Mouse (Mus musculus) heart, embryonic 11.5 days (tissue): ENCODE data around the gene Pak4. TPM values are rescaled to one million over a fixed set of nuclear protein-coding genes. Genes with fewer than 3 reads are reported as not detected.
"Not testable (repeated sequence)": the region's sequence is repeated elsewhere in the genome, so short reads cannot be mapped to it uniquely, and the experiment has no call there.

Source experiments
- ATAC-seq: fragments of 200-750 bp; cut with Nextera tagmentation; replicated peaks from 2 replicates; pipeline ENCODE4 v1.8.0; 2017; ENCODE audit warnings: moderate library complexity; ENCODE audit not compliant: insufficient number of reproducible peaks, low FRiP score, low TSS enrichment
- H3K27ac ChIP-seq: fragments of 300-500 bp; sonication (generic); 2 replicates; pipeline ENCODE4 v1.5.1; 2014; ENCODE audit warnings: mild to moderate bottlenecking, low read depth, low read length
- H3K27me3 ChIP-seq: fragments of 300-500 bp; sonication (generic); 2 replicates; pipeline ENCODE4 v1.6.1; 2014; ENCODE audit warnings: mild to moderate bottlenecking, low read length, mixed read lengths; ENCODE audit not compliant: control insufficient read depth, insufficient read depth
- H3K36me3 ChIP-seq: fragments of 300-500 bp; sonication (generic); 2 replicates; pipeline ENCODE4 v1.6.1; 2014; ENCODE audit warnings: mild to moderate bottlenecking, low read length, moderate library complexity, mixed read lengths; ENCODE audit not compliant: control insufficient read depth, insufficient read depth
- H3K4me1 ChIP-seq: fragments of 300-500 bp; sonication (generic); 2 replicates; pipeline ENCODE4 v1.6.1; 2014; ENCODE audit warnings: low read length; ENCODE audit not compliant: control insufficient read depth, insufficient read depth
- H3K4me2 ChIP-seq: fragments of 300-500 bp; sonication (generic); 2 replicates; pipeline ENCODE4 v1.6.1; 2014; ENCODE audit warnings: mild to moderate bottlenecking, moderate library complexity
- H3K4me3 ChIP-seq: fragments of 300-500 bp; sonication (generic); 2 replicates; pipeline ENCODE4 v1.5.1; 2014; ENCODE audit warnings: low read depth, low read length
- H3K9ac ChIP-seq: fragments of 300-500 bp; sonication (generic); 2 replicates; pipeline ENCODE4 v1.6.1; 2014; ENCODE audit warnings: mild to moderate bottlenecking, low read depth, low read length, moderate library complexity
- H3K9me3 ChIP-seq: fragments of 300-500 bp; sonication (generic); replicated peaks from 2 replicates; pipeline ENCODE4 v1.6.1; 2016; ENCODE audit warnings: low read length; ENCODE audit not compliant: control insufficient read depth
- WGBS: fragments of 180-500 bp; shearing (Covaris S2); extraction: QIAGEN DNeasy Blood & Tissue Kit; methylation state at CpG from one replicate; pipeline ENCODE4 v1.1.7; 2014; ENCODE audit not compliant: insufficient replicate concordance; 5-methylcytosine and 5-hydroxymethylcytosine counted together
- polyA plus RNA-seq: library from polyadenylated mRNA; unstranded; fragments of >200 nt; fragmentation: Nextera tagmentation; extraction: Ambion mirVana; gene quantifications from 2 replicates; pipeline ENCODE4 v1.2.1, GENCODE M21; 2014

The Pak4 gene
- polyA plus RNA-seq, 1 experiment from 2014 or later, result 25.4 TPM

DNA sequence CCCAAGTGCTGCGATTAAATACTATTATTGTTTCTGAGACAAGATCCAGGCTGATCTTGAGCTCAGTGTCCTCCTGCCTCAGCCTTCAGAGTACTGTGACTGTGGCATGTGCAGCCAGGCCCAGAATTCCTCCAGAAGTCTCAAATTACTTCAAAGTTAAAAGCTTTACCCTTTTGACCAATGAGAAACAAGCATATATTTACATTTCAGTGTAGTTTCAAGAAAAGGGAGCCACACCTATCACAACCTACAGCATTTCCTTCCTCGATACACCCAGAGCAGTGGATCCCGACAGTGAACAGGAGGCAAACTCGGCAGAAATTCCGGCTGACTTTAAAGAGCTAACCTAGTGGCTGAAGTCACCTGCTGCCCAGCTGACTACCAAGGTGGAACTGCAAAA is 26.8 kb upstream of the Pak4 start:
- Histone ChIP-seq H3K4me1 (no peaks in the 10 kb centered on the region), H3K27ac (no peak overlapping the region), H3K9me3 (no peaks in the 10 kb centered on the region), H3K9ac (no peak overlapping the region), H3K27me3 (peaks cover 11% of the 10 kb centered on the region), H3K36me3 (no peaks in the 10 kb centered on the region), H3K4me3 (no peak overlapping the region), H3K4me2 (no peak overlapping the region)
- 70% methylated on average over 5 of the region's 5 CpGs for WGBS
- no peak for ATAC-seq

DNA sequence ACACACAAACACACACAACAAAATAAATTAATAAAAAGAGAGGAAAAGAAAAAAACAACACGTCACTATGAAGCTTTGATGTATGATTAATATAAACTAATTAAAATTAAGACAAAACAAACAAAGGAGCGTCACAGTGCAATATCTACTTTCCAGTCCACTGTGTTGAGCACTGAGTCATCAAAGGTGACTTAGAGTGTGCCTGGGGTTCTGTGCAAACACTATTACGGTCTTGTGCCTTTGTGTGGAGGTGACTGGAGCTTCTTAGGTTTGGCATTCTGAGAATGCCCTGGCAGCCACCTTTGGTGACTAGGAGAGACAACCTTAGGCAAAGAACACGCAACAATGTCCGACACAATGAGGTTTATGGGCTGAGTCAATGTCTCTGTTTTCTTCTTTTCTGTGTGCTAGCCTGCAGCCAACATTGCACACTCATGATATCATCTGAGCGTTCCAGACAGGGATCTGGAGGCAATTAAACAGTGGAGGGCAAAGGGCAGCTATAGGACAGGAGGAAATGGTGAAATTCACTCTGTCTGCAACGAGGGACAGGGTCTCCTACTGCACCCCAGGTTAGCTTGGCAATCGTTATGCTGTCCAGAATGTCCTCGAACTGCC is 21.2 kb upstream of the Pak4 start:
- no peak overlapping the region for H3K9ac ChIP-seq
- H3K4me1 ChIP-seq, result no peaks in the 10 kb centered on the region
- H3K4me3 ChIP-seq, result no peak overlapping the region
- no peak for ATAC-seq
- WGBS, result 65% methylated on average over 9 of the region's 9 CpGs
- H3K9me3 ChIP-seq, result no peaks in the 10 kb centered on the region
- H3K27ac ChIP-seq, result no peak overlapping the region
- H3K36me3 ChIP-seq, result no peaks in the 10 kb centered on the region
- no peak overlapping the region for H3K4me2 ChIP-seq
- no peaks in the 10 kb centered on the region for H3K27me3 ChIP-seq

DNA sequence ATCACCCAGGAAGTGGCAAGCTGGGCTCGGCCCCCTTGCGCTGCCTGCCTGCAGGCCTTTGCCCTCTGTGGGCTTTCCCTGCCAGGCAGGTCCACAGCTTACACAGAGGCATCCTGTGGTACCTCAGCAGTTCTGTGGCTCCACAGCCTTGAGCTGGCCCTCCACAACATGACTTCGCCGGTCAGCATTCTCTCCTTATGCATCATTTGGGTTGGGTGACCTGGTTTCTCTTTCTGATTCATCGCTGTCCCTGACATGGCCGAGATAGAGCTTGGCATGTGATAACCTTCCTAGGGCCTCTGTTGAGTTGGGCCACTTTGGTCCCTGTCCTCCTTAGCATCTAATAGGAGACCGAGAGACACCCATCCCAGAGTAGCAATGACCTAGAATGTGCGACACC is 8.0 kb upstream of the Pak4 start:
- no peaks in the 10 kb centered on the region for H3K9me3 ChIP-seq
- ATAC-seq, result no peak
- WGBS, result 84% methylated on average over 8 of the region's 8 CpGs

DNA sequence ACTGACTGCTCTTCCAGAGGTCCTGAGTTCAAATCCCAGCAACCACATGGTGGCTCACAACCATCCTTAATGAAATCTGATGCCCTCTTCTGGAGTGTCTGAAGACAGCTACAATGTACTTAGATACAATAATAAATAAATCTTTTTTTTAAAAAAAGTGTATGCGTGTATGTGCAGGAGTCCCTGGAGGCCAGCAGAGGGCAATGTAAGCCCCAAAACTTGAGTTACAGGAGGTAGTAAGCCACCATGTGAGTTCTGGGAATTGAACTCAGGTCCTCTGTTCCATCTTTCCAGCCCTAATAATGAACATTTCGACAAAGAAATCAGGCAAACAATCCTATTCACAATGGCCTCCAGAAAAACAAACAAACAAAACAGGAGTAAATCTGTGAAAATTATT is 5.8 kb upstream of the Pak4 start:
- H3K36me3 ChIP-seq, ATAC-seq, H3K27ac ChIP-seq, H3K9ac ChIP-seq, H3K9me3 ChIP-seq, H3K27me3 ChIP-seq, H3K4me3 ChIP-seq, H3K4me1 ChIP-seq, H3K4me2 ChIP-seq: not testable (repeated sequence)
- WGBS, result 76% methylated on average over 2 of the region's 2 CpGs

More for the DNA sequence above, 8.0 kb upstream of the Pak4 start:
- Histone ChIP-seq H3K4me2 (no peak overlapping the region), H3K36me3 (no peaks in the 10 kb centered on the region), H3K4me3 (no peak overlapping the region), H3K27ac (no peak overlapping the region), H3K4me1 (no peaks in the 10 kb centered on the region), H3K27me3 (no peaks in the 10 kb centered on the region), H3K9ac (no peak overlapping the region)

DNA sequence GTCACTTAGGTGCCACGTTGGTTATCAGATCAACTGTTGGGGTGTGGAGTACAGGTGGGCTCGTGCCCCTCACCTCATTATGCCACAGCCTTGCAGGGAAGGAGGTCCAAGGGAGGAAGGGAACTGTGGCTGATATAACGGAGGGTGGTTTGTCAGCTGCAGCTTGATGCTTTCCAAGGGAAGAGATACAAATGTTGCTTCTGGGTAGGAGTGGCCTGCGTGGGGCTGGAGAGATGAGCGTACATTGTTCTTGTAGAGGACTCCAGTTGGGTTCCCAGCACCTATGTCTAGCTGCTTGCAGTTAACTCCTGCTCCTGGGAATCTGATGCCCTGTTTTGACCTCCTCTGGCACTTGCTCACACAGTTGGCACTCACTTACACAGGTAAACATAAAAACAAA is 5.2 kb upstream of the Pak4 start:
- H3K9me3 ChIP-seq, result no peaks in the 10 kb centered on the region
- 56% methylated on average over 5 of the region's 5 CpGs for WGBS
- no peaks in the 10 kb centered on the region for H3K27me3 ChIP-seq
- no peak overlapping the region for H3K4me2 ChIP-seq
- no peaks in the 10 kb centered on the region for H3K36me3 ChIP-seq
- no peak overlapping the region for H3K9ac ChIP-seq
- H3K4me1 ChIP-seq, result no peaks in the 10 kb centered on the region
- H3K27ac ChIP-seq, result no peak overlapping the region
- ATAC-seq, result no peak
- H3K4me3 ChIP-seq, result no peak overlapping the region

DNA sequence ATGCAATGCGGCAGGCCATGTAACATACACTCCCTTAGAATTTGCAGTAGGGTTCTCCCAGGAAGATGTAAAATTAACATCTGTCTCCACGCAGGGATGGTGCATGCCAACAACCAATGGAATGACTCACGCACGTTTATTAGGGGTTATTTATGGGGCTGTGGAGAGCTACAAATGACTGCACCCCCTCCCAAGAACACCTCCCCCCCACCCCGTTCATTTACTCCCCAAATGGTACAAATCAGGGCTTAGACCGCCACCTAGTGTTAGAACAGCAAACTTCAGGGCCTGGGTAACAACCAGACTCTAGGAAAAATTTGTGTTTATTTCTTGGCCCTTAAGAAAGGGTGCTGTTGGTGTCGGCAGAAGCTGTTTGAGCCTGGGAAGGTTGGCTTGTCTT is 3.7 kb upstream of the Pak4 start:
- H3K9ac ChIP-seq, result no peak overlapping the region
- no peaks in the 10 kb centered on the region for H3K9me3 ChIP-seq
- no peaks in the 10 kb centered on the region for H3K36me3 ChIP-seq
- H3K4me3 ChIP-seq, result no peak overlapping the region
- ATAC-seq, result no peak
- no peaks in the 10 kb centered on the region for H3K27me3 ChIP-seq
- H3K4me2 ChIP-seq, result no peak overlapping the region
- no peak overlapping the region for H3K27ac ChIP-seq
- peaks cover 7% of the 10 kb centered on the region for H3K4me1 ChIP-seq
- WGBS, result 31% methylated on average over 7 of the region's 7 CpGs

DNA sequence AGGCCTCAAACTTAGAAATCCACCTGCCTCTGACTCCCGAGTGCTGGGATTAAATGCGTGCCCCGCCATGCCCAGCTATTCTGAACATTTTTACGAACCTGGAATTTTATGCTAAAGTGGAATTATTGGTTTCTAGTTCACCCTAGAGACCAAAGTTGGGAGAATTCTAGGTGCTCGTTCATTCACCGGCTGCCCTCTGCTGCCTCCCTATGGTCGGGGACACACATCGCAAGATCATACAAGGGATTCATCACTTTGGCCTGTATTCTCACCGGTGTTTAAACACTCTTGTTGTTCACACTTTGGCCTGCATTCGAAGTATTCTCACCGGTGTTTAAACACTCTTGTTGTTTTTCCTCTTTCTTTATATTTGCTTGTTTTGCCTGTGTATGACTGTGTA is 3.0 kb upstream of the Pak4 start:
- Histone ChIP-seq H3K4me3 (no peak overlapping the region), H3K4me2 (no peak overlapping the region), H3K36me3 (no peaks in the 10 kb centered on the region), H3K9ac (no peak overlapping the region), H3K27ac (no peak overlapping the region), H3K27me3 (no peaks in the 10 kb centered on the region), H3K4me1 (peaks cover 14% of the 10 kb centered on the region), H3K9me3 (no peaks in the 10 kb centered on the region)
- 14% methylated on average over 11 of the region's 11 CpGs for WGBS
- no peak for ATAC-seq

DNA sequence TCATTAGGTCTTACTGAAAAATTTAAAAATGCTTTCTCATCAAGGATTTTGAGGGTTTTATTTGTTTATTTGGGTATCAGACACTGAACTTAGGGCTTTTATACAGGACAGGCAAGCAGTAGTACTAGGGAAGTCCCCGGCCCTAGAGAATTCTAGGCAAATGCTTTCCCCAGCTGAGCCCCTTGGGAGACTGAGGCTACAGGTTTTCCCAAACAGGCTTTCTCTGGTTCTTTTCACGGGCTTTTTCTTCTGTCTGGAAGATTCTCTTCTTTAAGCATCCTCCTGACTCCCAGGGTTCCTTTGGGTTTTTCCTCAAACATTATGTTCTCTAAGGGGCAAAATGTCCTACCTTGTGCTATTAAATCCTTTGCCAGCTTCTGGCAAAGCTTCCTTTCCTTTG is 966 bp upstream of the Pak4 start:
- WGBS, result 67% methylated on average over 2 of the region's 2 CpGs
- no peak overlapping the region for H3K9ac ChIP-seq
- ATAC-seq, result no peak
- no peak overlapping the region for H3K4me3 ChIP-seq
- H3K36me3 ChIP-seq, result no peaks in the 10 kb centered on the region
- H3K4me1 ChIP-seq, result peaks cover 25% of the 10 kb centered on the region
- H3K4me2 ChIP-seq, result no peak overlapping the region
- H3K27me3 ChIP-seq, result no peaks in the 10 kb centered on the region
- no peak overlapping the region for H3K27ac ChIP-seq
- H3K9me3 ChIP-seq, result no peaks in the 10 kb centered on the region

DNA sequence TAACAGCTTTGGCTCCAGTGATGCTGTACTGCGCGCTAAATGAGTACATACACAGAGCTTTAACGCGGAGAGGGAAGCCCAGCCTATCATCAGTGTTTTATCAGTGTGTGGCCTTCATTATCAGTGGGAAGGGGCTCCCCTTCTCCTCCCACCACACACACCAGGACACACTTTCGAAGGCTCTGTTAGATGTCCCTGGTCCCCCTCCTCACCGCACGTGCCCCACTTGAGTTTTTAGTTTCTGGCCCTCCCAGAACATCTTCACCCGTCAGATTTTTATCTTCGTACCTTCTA is 761 bp downstream of the Pak4 start:
- ATAC-seq, result no peak
- Histone ChIP-seq H3K27ac (peak overlapping the region; percentile 81), H3K9ac (peak overlapping the region; percentile 81), H3K4me1 (peaks cover 42% of the 10 kb centered on the region), H3K4me3 (peak overlapping the region; percentile 81), H3K36me3 (no peaks in the 10 kb centered on the region), H3K27me3 (no peaks in the 10 kb centered on the region), H3K4me2 (peak overlapping the region; percentile 81), H3K9me3 (no peaks in the 10 kb centered on the region)
- WGBS, result 7% methylated on average over 9 of the region's 9 CpGs
